Mouse (Mus musculus): Measurements from ENCODE around the gene Ttyh3.

DNA sequence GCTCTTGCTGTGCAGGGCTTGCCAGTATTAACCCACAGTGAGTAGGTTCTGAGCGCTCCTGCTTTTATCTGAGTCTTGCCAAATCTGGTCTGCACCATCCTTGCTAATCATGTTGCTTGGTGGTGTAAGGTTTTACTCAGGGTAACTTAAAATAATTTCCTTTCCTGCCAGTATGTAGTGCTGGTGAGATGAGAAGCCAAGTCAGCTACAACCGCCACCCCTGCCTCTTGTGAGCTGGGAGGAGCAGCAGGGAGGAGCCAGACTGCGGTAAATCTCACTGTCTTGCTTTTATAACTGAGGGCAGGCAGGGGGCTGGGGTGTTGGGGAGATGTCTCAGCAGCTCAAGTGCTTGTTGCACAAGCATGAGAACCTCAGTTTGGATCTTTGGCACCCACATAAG lies 39.6 kb upstream of the Ttyh3 start:
- TF ChIP-seq CTCF (IDR thresholded peaks at IDR 0.05; ENCODE audit: low read depth) (no peak), EP300 (IDR thresholded peaks at IDR 0.05; ENCODE audit: low read depth) (no peak)

Measured in liver, postnatal 0 days (tissue).